15 mouse cellular contexts compared by ENCODE assay signal in the genomic region with DNA sequence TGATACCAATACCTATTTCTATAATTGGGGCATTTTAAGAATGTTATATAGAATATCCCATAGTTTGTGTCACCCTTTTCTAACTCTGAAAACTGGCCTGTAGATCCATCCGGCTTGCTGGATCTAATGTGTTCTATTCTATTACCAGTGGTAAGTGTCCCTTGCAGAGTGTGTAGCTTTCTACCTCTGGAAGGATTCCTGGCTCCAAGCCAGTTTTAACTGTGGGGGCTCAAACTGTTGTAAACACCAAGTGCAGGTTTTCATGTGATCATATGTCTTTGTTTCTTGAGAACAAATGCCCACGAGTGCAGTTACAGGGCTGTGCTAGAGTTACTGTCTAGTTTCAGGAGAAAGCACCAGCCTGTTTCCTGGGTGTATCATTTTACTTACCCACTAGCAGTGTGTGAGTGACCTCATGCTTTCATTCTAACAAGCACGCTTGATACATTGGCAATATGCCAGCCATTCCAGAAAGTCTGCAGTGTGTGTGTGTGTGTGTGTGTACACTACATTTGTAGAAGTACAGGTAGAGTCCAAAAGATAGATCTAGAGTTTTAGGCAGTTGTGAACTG.
DNase-seq lines count a peak whose midpoint lies in the region; ATAC-seq lines count a peak whose summit lies in the region.
"Had no signal": no experiment of that assay in that cellular context is flagged by ENCODE, and none has a peak within 500 bp of the region (broad histone marks: within the 10 kb centered on the region; RNA-seq: fewer than 3 reads in every experiment).

No protein-coding gene starts in this region.

- 0 out of 2 replicates have a peak, but pooled peaks cover 2% of the 10 kb centered on the region for H3K9me3 ChIP-seq in heart, embryonic 14.5 days (ENCODE audit: control insufficient read depth, low read length)
- no peaks in the 10 kb centered on the region for H3K9me3 ChIP-seq in kidney, embryonic 16.5 days (ENCODE audit: low read length)
- H3K9me3 ChIP-seq in intestine, embryonic 16.5 days (ENCODE audit: control insufficient read depth, low read length), result peaks cover 2% of the 10 kb centered on the region; the same call in 1 of the 2 replicates
- H3K9me3 ChIP-seq: forebrain, embryonic 12.5 days; liver, embryonic 15.5 days; neural tube, embryonic 12.5 days had no signal

- H3K27me3 ChIP-seq in heart, embryonic 14.5 days (ENCODE audit: control insufficient read depth, insufficient read depth, low read length), result no peaks in the 10 kb centered on the region
- no peaks in the 10 kb centered on the region for H3K27me3 ChIP-seq in kidney, embryonic 16.5 days (ENCODE audit: insufficient read depth, low read length)
- H3K27me3 ChIP-seq in intestine, embryonic 16.5 days (replicated peaks; ENCODE audit: control insufficient read depth, insufficient read depth, low read length), result no peaks in the 10 kb centered on the region
- H3K27me3 ChIP-seq: forebrain, embryonic 12.5 days; hindbrain, embryonic 15.5 days; liver, embryonic 15.5 days; neural tube, embryonic 12.5 days had no signal

- no peak overlapping the region for H3K9ac ChIP-seq in heart, embryonic 14.5 days (ENCODE audit: low read length)
- no peak overlapping the region for H3K9ac ChIP-seq in kidney, embryonic 16.5 days (replicated peaks; ENCODE audit: low read length)
- H3K9ac ChIP-seq in intestine, embryonic 16.5 days (ENCODE audit: low read depth, low read length), result no peak overlapping the region
- H3K9ac ChIP-seq: forebrain, embryonic 12.5 days; hindbrain, embryonic 15.5 days; liver, embryonic 15.5 days; neural tube, embryonic 12.5 days had no signal

- H3K4me1 ChIP-seq in heart, embryonic 14.5 days (ENCODE audit: control insufficient read depth in 2 of 2, insufficient read depth in 2 of 2, low read length in 2 of 2), result peaks cover 10 to 27% of the 10 kb centered on the region in 2 experiments
- H3K4me1 ChIP-seq in kidney, embryonic 16.5 days (ENCODE audit: insufficient read depth, low read length), result peaks cover 3% of the 10 kb centered on the region; the same call in 1 of the 2 replicates
- 0 out of 2 replicates have a peak, but pooled peaks cover 3% of the 10 kb centered on the region for H3K4me1 ChIP-seq in intestine, embryonic 16.5 days (ENCODE audit: control insufficient read depth, insufficient read depth, low read length)
- H3K4me1 ChIP-seq: hindbrain, embryonic 15.5 days; liver, embryonic 15.5 days had no signal

- H3K4me2 ChIP-seq in heart, embryonic 14.5 days (ENCODE audit: low read length), result no peak overlapping the region
- no peak overlapping the region for H3K4me2 ChIP-seq in kidney, embryonic 16.5 days (replicated peaks; ENCODE audit: low read depth, low read length)
- no peak overlapping the region for H3K4me2 ChIP-seq in intestine, embryonic 16.5 days (ENCODE audit: low read depth, low read length)
- H3K4me2 ChIP-seq: forebrain, embryonic 12.5 days; hindbrain, embryonic 15.5 days; liver, embryonic 15.5 days; neural tube, embryonic 12.5 days had no signal

- 23% methylated on average over 3 of the region's 3 CpGs for WGBS in heart, embryonic 14.5 days
- 32% methylated on average over 3 of the region's 3 CpGs for WGBS in kidney, embryonic 16.5 days
- whole genome bisulfite sequencing in intestine, embryonic 16.5 days, result 44% methylated on average over 3 of the region's 3 CpGs

- ATAC-seq in heart, embryonic 14.5 days (ENCODE audit: insufficient number of reproducible peaks, insufficient read depth, low FRiP score, low read depth), result no peak
- peak; percentile 71 for ATAC-seq in kidney, embryonic 16.5 days (ENCODE audit: low FRiP score, low TSS enrichment)
- ATAC-seq in intestine, embryonic 16.5 days, result no peak

- H3K27ac ChIP-seq in heart, embryonic 14.5 days (replicated peaks in 1 of 2; ENCODE audit: control insufficient read depth in 1 of 2, insufficient read depth in 1 of 2, low read depth in 2 of 2, low read length in 2 of 2), result peak overlapping the region; percentile 51 to 79
- no peak overlapping the region for H3K27ac ChIP-seq in kidney, embryonic 16.5 days (ENCODE audit: low read length)
- no peak overlapping the region for H3K27ac ChIP-seq in intestine, embryonic 16.5 days (ENCODE audit: low read length)
- H3K27ac ChIP-seq: forebrain, embryonic 12.5 days; hindbrain, embryonic 15.5 days; liver, embryonic 15.5 days; neural tube, embryonic 12.5 days had no signal

- no peak overlapping the region for H3K4me3 ChIP-seq in heart, embryonic 14.5 days (ENCODE audit: control insufficient read depth in 1 of 2, insufficient read depth in 1 of 2, low read depth in 1 of 2, low read length in 2 of 2)
- no peak overlapping the region for H3K4me3 ChIP-seq in kidney, embryonic 16.5 days (ENCODE audit: low read length)
- no peak overlapping the region for H3K4me3 ChIP-seq in intestine, embryonic 16.5 days (ENCODE audit: low read length)
- H3K4me3 ChIP-seq: forebrain, embryonic 12.5 days; hindbrain, embryonic 15.5 days; liver, embryonic 15.5 days; neural tube, embryonic 12.5 days had no signal

- DNase-seq in heart, adult 9 months (ENCODE audit: low spot score in 2 of 2), result no peak
- DNase-seq in kidney, postnatal 25 days, result no peak
- DNase-seq in retina, postnatal 1 day, result peak; percentile 65
- DNase-seq in retina, embryonic 14.5 days (ENCODE audit: low spot score), result no peak
- DNase-seq: cerebellum, postnatal 14 days; layer of hippocampus, postnatal 36 days; right cerebral cortex, postnatal 4 days; thymus, adult 2 months had no signal

- H3K36me3 ChIP-seq in heart, embryonic 14.5 days (ENCODE audit: control insufficient read depth, insufficient read depth, low read length), result no peaks in the 10 kb centered on the region
- H3K36me3 ChIP-seq in kidney, embryonic 16.5 days (ENCODE audit: insufficient read depth, low read length), result no peaks in the 10 kb centered on the region
- H3K36me3 ChIP-seq in intestine, embryonic 16.5 days (ENCODE audit: control insufficient read depth, insufficient read depth, low read length), result no peaks in the 10 kb centered on the region
- H3K36me3 ChIP-seq: forebrain, embryonic 12.5 days; hindbrain, embryonic 15.5 days; liver, embryonic 15.5 days; neural tube, embryonic 12.5 days had no signal

Comparison
In these comparisons a context has a peak if more than half of its experiments do, and no peak if none do; other contexts are left out.
1. H3K27ac ChIP-seq: peak in heart, embryonic 14.5 days (2 of 2); none in kidney, embryonic 16.5 days (single experiment) and intestine, embryonic 16.5 days (single experiment).